Mouse (Mus musculus): ENCODE measurements at regions not wholly inside any gene's neighbourhood (a gene's known extent, or its start where the extent isn't known, plus 50 kb on each side); places are given as distances from the start of the nearest gene placed in this dataset.

DNA sequence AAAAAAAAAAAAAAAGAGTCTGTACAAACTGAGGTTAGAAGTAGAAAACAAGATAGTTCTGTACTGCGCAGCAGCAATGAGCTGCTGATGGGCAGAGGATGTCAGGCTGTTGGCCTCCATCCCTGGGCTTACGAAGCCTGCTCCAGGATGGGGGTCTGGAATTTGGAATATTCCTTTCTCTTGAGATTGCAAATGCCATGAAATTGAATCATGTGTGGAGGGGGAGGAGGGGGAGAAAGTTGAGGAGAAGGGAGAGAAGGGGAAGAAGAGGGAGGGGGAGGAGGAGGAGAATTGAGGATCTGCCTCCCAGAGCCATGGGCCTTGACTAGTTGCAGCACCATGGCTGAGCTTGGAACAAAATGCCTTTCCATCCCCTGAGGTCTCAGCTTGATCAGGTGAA is 87.6 kb upstream of the 2610301B20Rik start:
- 72% methylated on average over 2 of the region's 2 CpGs for WGBS
- ATAC-seq (ENCODE audit: insufficient read depth, low read depth) (no peak), DNase-seq (ENCODE audit: low spot score) (no peak)
- Histone ChIP-seq H3K4me3 (ENCODE audit: low read depth, low read length) (no peak overlapping the region), H3K9ac (replicated peaks; ENCODE audit: low read depth, low read length) (no peak overlapping the region), H3K4me1 (ENCODE audit: control insufficient read depth, insufficient read depth) (no peaks in the 10 kb centered on the region; the same call in 1 of the 2 replicates), H3K27ac (ENCODE audit: low read depth) (no peak overlapping the region), H3K36me3 (replicated peaks; ENCODE audit: control insufficient read depth, insufficient read depth, low read length) (no peaks in the 10 kb centered on the region), H3K4me2 (ENCODE audit: low read depth, low read length) (no peak overlapping the region), H3K27me3 (ENCODE audit: control insufficient read depth, insufficient read depth, low read length) (no peaks in the 10 kb centered on the region), H3K9me3 (replicated peaks; ENCODE audit: control insufficient read depth, low read length) (no peaks in the 10 kb centered on the region)
- no peak for TF ChIP-seq EP300 (IDR thresholded peaks at IDR 0.05; ENCODE audit: low read depth)
- TF ChIP-seq CTCF (IDR thresholded peaks at IDR 0.05; ENCODE audit: low read depth): no peak

DNA sequence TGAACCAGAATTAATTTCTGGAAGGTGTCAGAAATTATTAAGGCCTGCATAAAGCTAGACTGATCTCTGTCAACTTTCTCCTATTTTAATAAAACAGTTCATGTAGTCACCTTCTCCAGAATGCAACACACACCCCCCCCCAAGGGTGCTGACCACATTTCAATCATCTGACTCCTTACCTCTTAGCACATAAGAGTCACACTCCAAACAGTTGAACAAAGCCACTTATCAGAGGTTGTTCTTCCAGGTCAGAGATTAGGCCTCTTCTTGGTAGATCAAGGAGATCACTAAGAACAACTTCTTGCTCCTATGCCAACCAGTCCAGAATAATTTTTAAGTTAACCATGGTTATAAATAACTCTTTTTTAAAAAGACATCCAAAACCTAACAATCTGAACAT is 86.0 kb upstream of the 2610301B20Rik start:
- H3K4me1 ChIP-seq (ENCODE audit: control insufficient read depth, insufficient read depth): peaks cover 6% of the 10 kb centered on the region; the same call in 1 of the 2 replicates
- no peak for DNase-seq (ENCODE audit: low spot score)

DNA sequence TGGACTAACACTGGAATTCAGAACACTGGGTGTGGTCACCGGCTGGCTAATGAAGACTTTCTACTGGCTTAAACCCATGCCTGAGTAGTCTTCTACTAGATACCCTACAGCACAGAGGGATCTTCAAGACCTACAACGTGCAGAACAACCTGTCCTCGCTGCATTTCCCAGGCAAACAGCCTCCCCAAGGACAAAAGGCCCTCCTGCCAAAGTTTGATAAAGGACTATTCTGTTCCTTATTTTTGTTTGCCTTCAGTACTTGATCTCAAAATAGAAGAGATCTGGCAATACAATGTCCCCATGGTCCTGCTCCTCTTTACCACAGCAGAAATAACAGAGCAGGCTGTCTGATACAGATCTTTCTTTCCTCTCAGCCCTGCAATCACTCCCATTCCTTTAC is 85.2 kb upstream of the 2610301B20Rik start:
- H3K4me2 ChIP-seq (ENCODE audit: low read depth, low read length): no peak overlapping the region
- no peak for ATAC-seq (ENCODE audit: insufficient read depth, low read depth)
- peaks cover 6% of the 10 kb centered on the region; the same call in 1 of the 2 replicates for H3K4me1 ChIP-seq (ENCODE audit: control insufficient read depth, insufficient read depth)
- H3K9ac ChIP-seq (replicated peaks; ENCODE audit: low read depth, low read length): no peak overlapping the region
- H3K4me3 ChIP-seq (ENCODE audit: low read depth, low read length): no peak overlapping the region
- DNase-seq (ENCODE audit: low spot score): no peak
- H3K27me3 ChIP-seq (ENCODE audit: control insufficient read depth, insufficient read depth, low read length): no peaks in the 10 kb centered on the region
- no peaks in the 10 kb centered on the region for H3K36me3 ChIP-seq (replicated peaks; ENCODE audit: control insufficient read depth, insufficient read depth, low read length)
- TF ChIP-seq EP300 (IDR thresholded peaks at IDR 0.05; ENCODE audit: low read depth): no peak
- no peak for TF ChIP-seq CTCF (IDR thresholded peaks at IDR 0.05; ENCODE audit: low read depth)
- H3K27ac ChIP-seq (ENCODE audit: low read depth): no peak overlapping the region
- H3K9me3 ChIP-seq (replicated peaks; ENCODE audit: control insufficient read depth, low read length): no peaks in the 10 kb centered on the region
- WGBS: 49% methylated on average over 3 of the region's 3 CpGs

More for the DNA sequence above, 86.0 kb upstream of the 2610301B20Rik start:
- H3K4me2 ChIP-seq (ENCODE audit: low read depth, low read length): no peak overlapping the region
- H3K27ac ChIP-seq (ENCODE audit: low read depth): no peak overlapping the region
- ATAC-seq (ENCODE audit: insufficient read depth, low read depth): no peak
- no peaks in the 10 kb centered on the region for H3K36me3 ChIP-seq (replicated peaks; ENCODE audit: control insufficient read depth, insufficient read depth, low read length)
- no peaks in the 10 kb centered on the region for H3K27me3 ChIP-seq (ENCODE audit: control insufficient read depth, insufficient read depth, low read length)
- H3K9ac ChIP-seq (replicated peaks; ENCODE audit: low read depth, low read length): no peak overlapping the region
- H3K9me3 ChIP-seq (replicated peaks; ENCODE audit: control insufficient read depth, low read length): no peaks in the 10 kb centered on the region
- TF ChIP-seq EP300 (IDR thresholded peaks at IDR 0.05; ENCODE audit: low read depth) (no peak), CTCF (IDR thresholded peaks at IDR 0.05; ENCODE audit: low read depth) (no peak)
- H3K4me3 ChIP-seq (ENCODE audit: low read depth, low read length): no peak overlapping the region

DNA sequence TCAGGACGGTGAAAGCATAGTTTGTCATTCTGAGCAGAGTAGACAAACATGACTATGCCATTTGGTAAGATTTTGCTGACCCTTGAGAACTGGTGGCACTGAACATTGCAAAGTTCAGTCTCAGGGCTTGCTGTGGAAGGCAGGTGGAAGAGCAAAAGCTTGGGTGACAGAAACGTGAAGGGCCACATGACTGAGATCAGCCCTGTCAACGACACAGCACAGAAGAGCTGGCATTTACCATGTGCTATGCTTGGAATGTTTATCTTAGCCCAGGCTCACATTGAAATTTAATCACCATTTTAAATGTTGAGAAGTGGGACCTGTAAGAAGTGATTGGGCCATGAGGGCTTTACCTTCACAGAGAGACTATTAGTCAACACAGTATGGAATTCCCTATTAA is 81.7 kb upstream of the 2610301B20Rik start:
- TF ChIP-seq EP300 (IDR thresholded peaks at IDR 0.05; ENCODE audit: low read depth) (no peak), CTCF (IDR thresholded peaks at IDR 0.05; ENCODE audit: low read depth) (no peak)
- H3K4me1 ChIP-seq (ENCODE audit: control insufficient read depth, insufficient read depth): peaks cover 6% of the 10 kb centered on the region; the same call in 1 of the 2 replicates
- no peaks in the 10 kb centered on the region for H3K36me3 ChIP-seq (replicated peaks; ENCODE audit: control insufficient read depth, insufficient read depth, low read length)
- no peak for DNase-seq (ENCODE audit: low spot score)
- no peak overlapping the region for H3K4me2 ChIP-seq (ENCODE audit: low read depth, low read length)
- H3K27me3 ChIP-seq (ENCODE audit: control insufficient read depth, insufficient read depth, low read length): no peaks in the 10 kb centered on the region
- WGBS: 36% methylated on average over 3 of the region's 3 CpGs
- no peak for ATAC-seq (ENCODE audit: insufficient read depth, low read depth)
- no peak overlapping the region for H3K4me3 ChIP-seq (ENCODE audit: low read depth, low read length)
- no peak overlapping the region for H3K9ac ChIP-seq (replicated peaks; ENCODE audit: low read depth, low read length)
- H3K9me3 ChIP-seq (replicated peaks; ENCODE audit: control insufficient read depth, low read length): no peaks in the 10 kb centered on the region
- no peak overlapping the region for H3K27ac ChIP-seq (ENCODE audit: low read depth)

DNA sequence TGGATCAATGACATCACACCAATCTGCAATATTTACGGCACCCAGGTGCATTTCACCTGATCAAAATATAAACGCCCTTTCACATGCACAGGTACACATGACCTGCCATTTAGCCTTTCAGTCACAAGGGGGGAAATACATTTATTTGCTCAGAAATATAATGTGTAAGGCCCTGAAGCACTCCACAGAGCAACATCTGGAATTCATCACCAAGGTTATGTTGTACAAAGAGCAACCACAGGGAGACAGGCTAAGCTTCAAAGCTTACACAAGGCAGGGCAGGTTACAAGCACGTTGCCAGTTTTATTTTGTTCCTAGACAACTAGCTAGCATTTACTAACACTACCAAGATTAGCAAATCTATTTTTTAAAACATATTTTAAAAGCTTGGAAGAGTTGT is 79.8 kb upstream of the 2610301B20Rik start:
- Histone ChIP-seq H3K9ac (replicated peaks; ENCODE audit: low read depth, low read length) (no peak overlapping the region), H3K4me3 (ENCODE audit: low read depth, low read length) (no peak overlapping the region), H3K36me3 (replicated peaks; ENCODE audit: control insufficient read depth, insufficient read depth, low read length) (no peaks in the 10 kb centered on the region), H3K27me3 (ENCODE audit: control insufficient read depth, insufficient read depth, low read length) (no peaks in the 10 kb centered on the region), H3K27ac (ENCODE audit: low read depth) (no peak overlapping the region), H3K4me2 (ENCODE audit: low read depth, low read length) (no peak overlapping the region), H3K4me1 (ENCODE audit: control insufficient read depth, insufficient read depth) (0 out of 2 replicates have a peak, but pooled peaks cover 6% of the 10 kb centered on the region), H3K9me3 (replicated peaks; ENCODE audit: control insufficient read depth, low read length) (no peaks in the 10 kb centered on the region)
- no peak for ATAC-seq (ENCODE audit: insufficient read depth, low read depth)
- DNase-seq (ENCODE audit: low spot score): no peak
- TF ChIP-seq EP300 (IDR thresholded peaks at IDR 0.05; ENCODE audit: low read depth): no peak
- TF ChIP-seq CTCF (IDR thresholded peaks at IDR 0.05; ENCODE audit: low read depth): no peak
- 71% methylated on average over 3 of the region's 3 CpGs for WGBS

DNA sequence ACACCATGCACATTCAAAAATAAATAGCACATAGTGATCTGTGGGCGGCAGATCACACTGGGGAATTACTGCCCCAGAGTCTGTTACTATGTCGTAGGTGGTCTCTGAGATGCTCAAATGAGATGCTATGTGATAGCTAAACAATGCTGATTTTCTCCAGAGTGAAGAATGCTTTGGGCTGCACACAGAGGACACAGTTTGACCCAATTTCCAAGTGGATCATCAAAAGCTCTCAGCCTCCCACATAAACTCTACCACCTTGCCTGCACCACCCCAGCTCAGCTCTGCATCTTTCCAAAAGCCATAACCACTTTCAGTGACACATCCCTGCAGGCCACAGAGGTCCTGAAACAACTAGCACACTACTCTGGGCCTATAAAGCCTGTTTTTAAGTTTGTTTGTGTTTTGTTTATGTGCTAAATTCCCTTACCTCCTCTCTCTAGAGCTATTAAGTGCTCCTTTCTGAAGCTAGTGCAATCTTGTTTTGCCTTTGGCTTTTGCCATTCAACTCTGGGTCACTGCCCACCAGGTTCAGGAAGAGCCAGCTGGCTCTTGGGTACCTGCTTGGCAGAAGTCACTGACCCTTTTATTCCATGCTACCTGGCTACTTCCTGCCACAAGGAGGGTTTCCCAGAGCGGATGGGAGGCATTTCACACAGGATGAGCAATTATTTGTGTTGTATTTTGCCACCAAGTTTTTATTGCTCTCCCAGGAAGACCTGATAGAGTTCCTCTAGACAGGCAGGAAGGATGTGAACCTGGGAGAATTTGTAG is 73.3 kb upstream of the 2610301B20Rik start:
- no peak for ATAC-seq (ENCODE audit: insufficient read depth, low read depth)
- DNase-seq (ENCODE audit: low spot score): no peak
- H3K4me1 ChIP-seq (ENCODE audit: control insufficient read depth, insufficient read depth): no peaks in the 10 kb centered on the region

More for the DNA sequence above, 73.3 kb upstream of the 2610301B20Rik start:
- Histone ChIP-seq H3K9ac (replicated peaks; ENCODE audit: low read depth, low read length) (no peak overlapping the region), H3K9me3 (replicated peaks; ENCODE audit: control insufficient read depth, low read length) (no peaks in the 10 kb centered on the region), H3K4me3 (ENCODE audit: low read depth, low read length) (no peak overlapping the region), H3K27ac (ENCODE audit: low read depth) (no peak overlapping the region), H3K4me2 (ENCODE audit: low read depth, low read length) (no peak overlapping the region), H3K27me3 (ENCODE audit: control insufficient read depth, insufficient read depth, low read length) (no peaks in the 10 kb centered on the region), H3K36me3 (replicated peaks; ENCODE audit: control insufficient read depth, insufficient read depth, low read length) (no peaks in the 10 kb centered on the region)
- WGBS: 66% methylated on average over 3 of the region's 3 CpGs
- TF ChIP-seq EP300 (IDR thresholded peaks at IDR 0.05; ENCODE audit: low read depth) (no peak), CTCF (IDR thresholded peaks at IDR 0.05; ENCODE audit: low read depth) (no peak)

Data from heart, postnatal 0 days (tissue).